Mouse (Mus musculus): ENCODE results near the gene Ncapg.
A peak's percentile ranks its signal among the peaks of the same experiment; 100 is the strongest.

DNA sequence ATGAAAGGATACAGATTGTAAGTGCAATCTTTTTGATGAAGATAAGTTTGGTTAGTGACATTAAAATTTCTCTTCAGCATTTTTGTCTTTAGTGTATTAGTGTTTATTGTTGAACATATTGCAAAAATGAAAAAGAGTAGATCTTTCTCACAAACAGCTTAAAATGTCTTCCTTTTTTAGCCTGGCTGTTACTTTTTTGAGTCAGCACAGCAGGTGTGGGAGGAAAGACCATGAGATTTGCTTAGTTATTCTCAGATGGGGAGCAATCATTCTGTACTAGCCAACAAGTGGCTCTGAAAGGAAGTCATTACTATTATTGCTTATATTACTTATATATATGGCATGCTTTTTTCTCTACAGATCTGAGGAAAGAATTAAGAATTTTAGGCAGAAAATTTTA is 10.2 kb downstream of the Ncapg start:
- no peak for TF ChIP-seq UBTF (IDR thresholded peaks at IDR 0.05; ENCODE audit: low read depth, low read length)
- peak; percentile 88 for TF ChIP-seq EP300 (IDR thresholded peaks at IDR 0.05; ENCODE audit: low read length)
- TF ChIP-seq ZNF384 (IDR thresholded peaks at IDR 0.05; ENCODE audit: low read depth, low read length), result no peak
- TF ChIP-seq CTCF (conservative IDR thresholded peaks at IDR 0.05 in 1 of 2, IDR thresholded peaks at IDR 0.05 in 1 of 2; ENCODE audit: low read depth in 2 of 2, low read length in 2 of 2), result no peak
- no peak for TF ChIP-seq POLR2A (IDR thresholded peaks at IDR 0.05; ENCODE audit: low read depth, low read length)
- no peak for TF ChIP-seq HCFC1 (IDR thresholded peaks at IDR 0.05; ENCODE audit: low read depth, low read length)

Data from CH12.LX (cell line).